Mouse (Mus musculus): ENCODE measurements around the gene Htra1.

Gene Htra1

GRCm38 (mm10) chr7:130935421-130935792 is 504 bp upstream of the Htra1 start:
- no peak for DNase-seq (ENCODE audit: low spot score)

- no peak for DNase-seq (ENCODE audit: low spot score)
Measured at GRCm38 (mm10) chr7:130936472-130936951, 601 bp downstream of the Htra1 start.

- DNase-seq (ENCODE audit: low spot score): no peak
Measured at GRCm38 (mm10) chr7:130937266-130937841, 1.4 kb downstream of the Htra1 start.

GRCm38 (mm10) chr7:130938005-130938404 is 2.1 kb downstream of the Htra1 start:
- DNase-seq (ENCODE audit: low spot score): no peak

- no peak for DNase-seq (ENCODE audit: low spot score)
Measured at GRCm38 (mm10) chr7:130938896-130939295, 3.0 kb downstream of the Htra1 start.

- DNase-seq (ENCODE audit: low spot score): no peak
Measured at GRCm38 (mm10) chr7:130940733-130941132, 4.8 kb downstream of the Htra1 start.

GRCm38 (mm10) chr7:130943280-130943895 is 7.5 kb downstream of the Htra1 start:
- no peak for DNase-seq (ENCODE audit: low spot score)

- no peak for DNase-seq (ENCODE audit: low spot score)
Measured at GRCm38 (mm10) chr7:130944766-130945475, 9.0 kb downstream of the Htra1 start.

- no peak for DNase-seq (ENCODE audit: low spot score)
Measured at GRCm38 (mm10) chr7:130945730-130946129, 9.8 kb downstream of the Htra1 start.

- DNase-seq (ENCODE audit: low spot score): no peak
Measured at GRCm38 (mm10) chr7:130946303-130946702, 10.4 kb downstream of the Htra1 start.

GRCm38 (mm10) chr7:130948563-130949208 is 12.8 kb downstream of the Htra1 start:
- no peak for DNase-seq (ENCODE audit: low spot score)

GRCm38 (mm10) chr7:130949331-130949751 is 13.4 kb downstream of the Htra1 start:
- DNase-seq (ENCODE audit: low spot score): no peak

GRCm38 (mm10) chr7:130950482-130950881 is 14.6 kb downstream of the Htra1 start:
- no peak for DNase-seq (ENCODE audit: low spot score)

- no peak for DNase-seq (ENCODE audit: low spot score)
Measured at GRCm38 (mm10) chr7:130951004-130951403, 15.1 kb downstream of the Htra1 start.

- no peak for DNase-seq (ENCODE audit: low spot score)
Measured at GRCm38 (mm10) chr7:130953376-130953775, 17.5 kb downstream of the Htra1 start.

GRCm38 (mm10) chr7:130954177-130954601 is 18.3 kb downstream of the Htra1 start:
- DNase-seq (ENCODE audit: low spot score): no peak

- no peak for DNase-seq (ENCODE audit: low spot score)
Measured at GRCm38 (mm10) chr7:130958551-130958950, 22.6 kb downstream of the Htra1 start.

GRCm38 (mm10) chr7:130959868-130960267 is 24.0 kb downstream of the Htra1 start:
- no peak for DNase-seq (ENCODE audit: low spot score)

- DNase-seq (ENCODE audit: low spot score): no peak
Measured at GRCm38 (mm10) chr7:130961429-130961828, 25.5 kb downstream of the Htra1 start.

GRCm38 (mm10) chr7:130964686-130965085 is 28.8 kb downstream of the Htra1 start:
- DNase-seq (ENCODE audit: low spot score): no peak

- no peak for DNase-seq (ENCODE audit: low spot score)
Measured at GRCm38 (mm10) chr7:130965396-130965795, 29.5 kb downstream of the Htra1 start.

GRCm38 (mm10) chr7:130965909-130966365 is 30.0 kb downstream of the Htra1 start:
- no peak for DNase-seq (ENCODE audit: low spot score)

GRCm38 (mm10) chr7:130966451-130966850 is 30.5 kb downstream of the Htra1 start:
- no peak for DNase-seq (ENCODE audit: low spot score)
